Mouse (Mus musculus) megakaryocyte, embryonic 14.5 days (primary cell): ENCODE data around the gene Smim27.

Experiments used
- FLI1 ChIP-seq: IDR thresholded peaks from 2 replicates; pipeline ENCODE4 v1.6.1; 2012; ENCODE audit warnings: low read length, inconsistent platforms, mixed read lengths
- GATA1 ChIP-seq: IDR thresholded peaks from 3 replicates; pipeline ENCODE4 v1.6.1; 2012; ENCODE audit warnings: mixed read lengths, low read length, inconsistent platforms, borderline replicate concordance

GRCm38 (mm10) chr4:40236829-40237228 is 32.5 kb upstream of the Smim27 start:
- TF ChIP-seq GATA1, result no peak
- no peak for TF ChIP-seq FLI1
